In genomic region chr10:126840266-126840665, GRCm38 (mm10) we compare ENCODE assay signal across 22 mouse cellular contexts.
DNase-seq lines count a peak whose midpoint lies in the region; ATAC-seq and TF ChIP-seq lines count a peak whose summit lies in the region.
"Had no signal": no experiment of that assay in that cellular context is flagged by ENCODE, and none has a peak within 500 bp of the region (broad histone marks: within the 10 kb centered on the region; RNA-seq: fewer than 3 reads in every experiment).

No protein-coding gene starts in this region.

- H3K4me3 ChIP-seq in intestine, postnatal 0 days (ENCODE audit: low read depth, low read length) = no peak overlapping the region
- no peak overlapping the region for H3K4me3 ChIP-seq in intestine, embryonic 16.5 days (ENCODE audit: low read length)
- H3K4me3 ChIP-seq in midbrain, postnatal 0 days (ENCODE audit: low read depth, low read length) = no peak overlapping the region
- H3K4me3 ChIP-seq in midbrain, embryonic 10.5 days = no peak overlapping the region
- no peak overlapping the region for H3K4me3 ChIP-seq in hindbrain, embryonic 16.5 days (ENCODE audit: low read length)
- H3K4me3 ChIP-seq: forebrain, embryonic 10.5 days; hindbrain, embryonic 13.5 days; liver, embryonic 13.5 days; midbrain, embryonic 13.5 days; myocyte; stomach, embryonic 15.5 days had no signal

- ATAC-seq in intestine, postnatal 0 days = no peak
- no peak for ATAC-seq in intestine, embryonic 16.5 days
- no peak for ATAC-seq in midbrain, postnatal 0 days (ENCODE audit: low FRiP score)
- peak; percentile 72 for ATAC-seq in granulocyte monocyte progenitor cell, adult 5-6 weeks (replicated peaks; ENCODE audit: poor library complexity, severe bottlenecking)
- no peak for ATAC-seq in hindbrain, embryonic 16.5 days
- ATAC-seq: midbrain, embryonic 13.5 days had no signal

- H3K4me2 ChIP-seq in intestine, postnatal 0 days (replicated peaks; ENCODE audit: low read depth) = no peak overlapping the region
- H3K4me2 ChIP-seq in intestine, embryonic 16.5 days (ENCODE audit: low read depth, low read length) = no peak overlapping the region
- H3K4me2 ChIP-seq in midbrain, postnatal 0 days (ENCODE audit: low read depth, low read length, poor library complexity, severe bottlenecking) = no peak overlapping the region
- no peak overlapping the region for H3K4me2 ChIP-seq in hindbrain, embryonic 16.5 days (ENCODE audit: low read length)
- H3K4me2 ChIP-seq: heart, embryonic 11.5 days; hindbrain, embryonic 13.5 days; liver, embryonic 13.5 days; midbrain, embryonic 13.5 days; stomach, embryonic 15.5 days had no signal

- no peak overlapping the region for H3K27ac ChIP-seq in intestine, postnatal 0 days (ENCODE audit: low read depth, low read length)
- no peak overlapping the region for H3K27ac ChIP-seq in intestine, embryonic 16.5 days (ENCODE audit: low read length)
- H3K27ac ChIP-seq in midbrain, postnatal 0 days (ENCODE audit: low read depth, low read length) = no peak overlapping the region
- no peak overlapping the region for H3K27ac ChIP-seq in midbrain, embryonic 10.5 days (replicated peaks)
- H3K27ac ChIP-seq in hindbrain, embryonic 16.5 days (ENCODE audit: low read depth, low read length) = no peak overlapping the region
- H3K27ac ChIP-seq: forebrain, embryonic 10.5 days; hindbrain, embryonic 13.5 days; liver, embryonic 13.5 days; midbrain, embryonic 13.5 days; stomach, embryonic 15.5 days had no signal

- H3K27me3 ChIP-seq in intestine, postnatal 0 days (replicated peaks; ENCODE audit: control insufficient read depth, insufficient read depth, low read length) = no peaks in the 10 kb centered on the region
- H3K27me3 ChIP-seq in intestine, embryonic 16.5 days (replicated peaks; ENCODE audit: control insufficient read depth, insufficient read depth, low read length) = no peaks in the 10 kb centered on the region
- H3K27me3 ChIP-seq in midbrain, postnatal 0 days (ENCODE audit: insufficient read depth, low read length) = no peaks in the 10 kb centered on the region
- H3K27me3 ChIP-seq in midbrain, embryonic 10.5 days (ENCODE audit: low read depth, poor library complexity, severe bottlenecking) = no peaks in the 10 kb centered on the region
- no peaks in the 10 kb centered on the region for H3K27me3 ChIP-seq in hindbrain, embryonic 16.5 days (replicated peaks; ENCODE audit: control insufficient read depth, insufficient read depth, low read length)
- H3K27me3 ChIP-seq: hindbrain, embryonic 13.5 days; liver, embryonic 13.5 days; midbrain, embryonic 13.5 days; stomach, embryonic 15.5 days had no signal

- no peaks in the 10 kb centered on the region for H3K4me1 ChIP-seq in intestine, postnatal 0 days (replicated peaks; ENCODE audit: control insufficient read depth, insufficient read depth, low read length)
- H3K4me1 ChIP-seq in intestine, embryonic 16.5 days (ENCODE audit: control insufficient read depth, insufficient read depth, low read length) = no peaks in the 10 kb centered on the region
- 0 out of 2 replicates have a peak, but pooled peaks cover 4% of the 10 kb centered on the region for H3K4me1 ChIP-seq in midbrain, postnatal 0 days (ENCODE audit: insufficient read depth, low read length)
- peaks cover 6% of the 10 kb centered on the region for H3K4me1 ChIP-seq in midbrain, embryonic 10.5 days
- peaks cover 5% of the 10 kb centered on the region for H3K4me1 ChIP-seq in hindbrain, embryonic 16.5 days (ENCODE audit: control insufficient read depth, insufficient read depth, low read depth, low read length)
- H3K4me1 ChIP-seq: liver, embryonic 13.5 days; stomach, embryonic 15.5 days had no signal

- H3K36me3 ChIP-seq in intestine, postnatal 0 days (ENCODE audit: control insufficient read depth, insufficient read depth) = no peaks in the 10 kb centered on the region
- H3K36me3 ChIP-seq in intestine, embryonic 16.5 days (ENCODE audit: control insufficient read depth, insufficient read depth, low read length) = no peaks in the 10 kb centered on the region
- H3K36me3 ChIP-seq in midbrain, postnatal 0 days (ENCODE audit: insufficient read depth, low read length) = no peaks in the 10 kb centered on the region
- no peaks in the 10 kb centered on the region for H3K36me3 ChIP-seq in midbrain, embryonic 10.5 days
- no peaks in the 10 kb centered on the region for H3K36me3 ChIP-seq in hindbrain, embryonic 16.5 days (ENCODE audit: control insufficient read depth, insufficient read depth, low read length)
- H3K36me3 ChIP-seq: forebrain, embryonic 10.5 days; hindbrain, embryonic 13.5 days; liver, embryonic 13.5 days; midbrain, embryonic 13.5 days; stomach, embryonic 15.5 days had no signal

- H3K9me3 ChIP-seq in intestine, postnatal 0 days (ENCODE audit: control insufficient read depth) = no peaks in the 10 kb centered on the region
- no peaks in the 10 kb centered on the region for H3K9me3 ChIP-seq in intestine, embryonic 16.5 days (ENCODE audit: control insufficient read depth, low read length)
- no peaks in the 10 kb centered on the region for H3K9me3 ChIP-seq in midbrain, postnatal 0 days (ENCODE audit: low read length)
- peaks cover 5% of the 10 kb centered on the region; the same call in 1 of the 2 replicates for H3K9me3 ChIP-seq in midbrain, embryonic 10.5 days (replicated peaks)
- no peaks in the 10 kb centered on the region for H3K9me3 ChIP-seq in hindbrain, embryonic 16.5 days (ENCODE audit: control insufficient read depth, low read length)
- H3K9me3 ChIP-seq: liver, embryonic 13.5 days; stomach, embryonic 15.5 days had no signal

- TF ChIP-seq CTCF in intestine, postnatal 0 days (IDR thresholded peaks at IDR 0.05; ENCODE audit: low read depth) = peak; percentile 52
- TF ChIP-seq CTCF in midbrain, postnatal 0 days (IDR thresholded peaks at IDR 0.05) = peak; percentile 31; the same call in 1 of the 2 replicates

- no peak for DNase-seq in midbrain, postnatal 0 days (ENCODE audit: low spot score)
- DNase-seq in midbrain, embryonic 10.5 days (ENCODE audit: low spot score) = no peak
- no peak for DNase-seq in adipocyte (ENCODE audit: low spot score)
- DNase-seq in left cerebral cortex, adult 18-20 months (ENCODE audit: low spot score in 2 of 2) = no peak
- DNase-seq: adrenal gland, postnatal 36 days; cerebellum, adult 9-10 months; gastrocnemius, postnatal 14 days; heart, postnatal 14 days; kidney, adult 8-10 months; kidney, postnatal 4 days; left cerebral cortex, postnatal 4 days; liver, embryonic 13.5 days had no signal

- no peak overlapping the region for H3K9ac ChIP-seq in intestine, postnatal 0 days (ENCODE audit: low read depth, low read length)
- no peak overlapping the region for H3K9ac ChIP-seq in intestine, embryonic 16.5 days (ENCODE audit: low read depth, low read length)
- H3K9ac ChIP-seq in midbrain, postnatal 0 days (replicated peaks; ENCODE audit: low read length, poor library complexity, severe bottlenecking) = no peak overlapping the region
- no peak overlapping the region for H3K9ac ChIP-seq in hindbrain, embryonic 16.5 days (ENCODE audit: low read depth, low read length)
- H3K9ac ChIP-seq: hindbrain, embryonic 13.5 days; liver, embryonic 13.5 days; midbrain, embryonic 13.5 days; stomach, embryonic 15.5 days had no signal
